Mouse (Mus musculus) T-helper 17 cell (primary cell): ENCODE measurements around the gene Cdyl.

Experiments used
- in situ Hi-C, 2 experiments: fragments of 300-600 bp; cut with MboI, MseI; formaldehyde crosslinking; loops; 1 replicate in 1 of 2; 2 replicates in 1 of 2; pipeline ENCODE4 v1.15.1; 2025; ENCODE audit warnings: high pct_unique_total_duplicates in 2 of 2

Gene Cdyl

GRCm38 (mm10) chr13:35905879-35906481 lies 246.3 kb downstream of the Cdyl start, which contains the start of gene Rpp40:
TSS of gene Rpp40 (minus strand) at chr13:35906359.
- in situ Hi-C loops: no loop called here

GRCm38 (mm10) chr13:35911476-35911875 lies 251.8 kb downstream of the Cdyl start:
- in situ Hi-C loops: no loop called here
